Mouse (Mus musculus) gonadal fat pad, adult 2 months (tissue): ENCODE results near the gene Invs. TPM values are rescaled to one million over a fixed set of nuclear protein-coding genes. Genes with fewer than 3 reads are reported as not detected.
"Not testable (repeated sequence)": the region's sequence is repeated elsewhere in the genome, so short reads cannot be mapped to it uniquely, and the experiment has no call there.

Source experiments
- DNase-seq: peaks from one replicate; pipeline ENCODE4 v3.0.0-alpha.2; 2012; ENCODE audit warnings: low read depth
- polyA plus RNA-seq: library from polyadenylated mRNA; depleted of rRNA; stranded (reverse); fragments of >200 nt; gene quantifications from 2 replicates; pipeline ENCODE4 v1.2.3, GENCODE M21; 2012

Gene Invs
- polyA plus RNA-seq, 1 experiment: 4.5 TPM

DNA sequence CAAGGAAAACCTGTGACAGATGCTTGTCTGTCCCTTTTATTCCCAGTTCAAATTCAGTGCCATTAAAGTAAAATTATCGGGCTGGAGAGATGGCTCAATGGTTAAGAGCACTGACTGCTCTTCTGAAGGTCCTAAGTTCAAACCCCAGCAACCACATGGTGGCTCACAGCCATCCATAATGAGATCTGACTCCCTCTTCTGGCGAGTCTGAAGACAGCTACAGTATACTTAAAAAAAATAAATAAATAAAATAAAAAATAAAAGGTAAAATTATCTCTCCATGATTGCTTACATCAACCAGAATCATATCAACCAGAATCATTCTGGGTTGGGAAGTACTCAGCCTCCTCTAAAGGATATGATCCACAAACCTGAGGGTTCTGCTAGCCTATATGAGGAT is 48.5 kb downstream of the Invs start:
- DNase-seq: no peak

DNA sequence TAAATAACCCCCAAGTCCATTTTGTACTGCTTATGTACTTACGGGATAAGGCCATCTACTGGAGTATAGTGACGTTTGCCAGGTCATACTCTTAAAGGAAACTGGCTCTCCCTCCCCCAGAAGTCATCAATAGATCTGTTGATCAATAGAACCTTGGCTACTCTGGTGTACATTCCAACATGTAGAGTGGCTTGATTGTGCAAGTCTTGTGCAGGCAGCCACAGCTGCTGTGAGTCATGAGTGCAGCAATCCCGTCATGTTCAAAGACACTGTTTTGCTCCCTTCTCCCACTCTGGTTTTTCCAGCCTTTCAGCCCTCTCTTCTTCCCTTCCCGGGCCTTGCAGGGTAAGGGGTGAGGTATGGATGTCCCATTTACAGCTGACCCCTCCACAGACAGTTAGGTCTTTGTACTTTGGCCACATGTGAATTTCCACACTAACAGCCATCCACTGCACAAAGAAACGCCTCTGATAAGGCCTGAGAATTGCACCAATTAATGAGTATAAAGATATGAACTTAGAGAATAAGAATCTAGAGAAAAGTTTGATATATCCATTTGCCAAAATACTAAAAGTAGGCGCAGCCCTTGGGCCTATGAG is 53.0 kb downstream of the Invs start:
- DNase-seq: peak; percentile 8

DNA sequence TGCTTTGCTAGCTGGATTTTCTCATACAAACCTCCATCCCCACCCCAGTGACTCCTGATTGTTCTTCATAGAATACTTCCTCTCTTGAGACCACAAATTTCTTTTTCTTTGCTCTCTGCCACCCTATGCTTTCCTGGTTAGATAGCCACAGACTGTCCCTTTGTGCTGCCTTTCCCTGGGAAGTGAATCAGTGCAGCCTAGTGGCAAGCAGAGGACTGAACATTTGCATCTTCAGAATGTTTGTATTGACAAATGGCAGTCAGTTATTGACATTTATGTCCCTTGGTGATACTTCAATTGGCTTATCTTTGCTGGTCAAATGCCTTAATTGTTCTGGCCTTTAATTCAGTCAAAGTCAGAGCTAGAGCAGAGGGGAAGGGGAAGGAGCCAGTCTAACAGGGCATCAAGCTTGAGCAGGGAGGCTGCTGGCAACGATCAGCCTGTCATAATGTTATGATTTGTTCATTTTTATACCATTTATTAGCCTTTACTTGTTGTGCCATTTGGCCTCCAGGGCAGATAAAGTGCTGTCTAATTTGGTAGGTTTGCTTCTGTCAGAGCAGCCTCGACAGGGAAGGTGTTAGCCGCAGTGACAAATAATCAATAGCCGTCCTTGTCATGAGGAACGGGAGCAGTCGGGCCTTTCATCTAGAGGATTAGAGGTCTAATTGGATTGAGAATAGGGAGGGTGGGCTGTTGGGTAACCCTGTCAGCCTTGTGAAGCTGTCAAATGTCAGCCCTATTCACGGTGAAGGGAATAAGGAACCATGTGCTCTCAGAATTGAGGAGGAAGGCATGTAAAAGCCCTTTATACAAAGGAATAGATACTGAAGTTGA is 55.6 kb downstream of the Invs start:
- DNase-seq: no peak

GRCm38 (mm10) chr4:48342705-48343104 is 63.1 kb downstream of the Invs start:
- DNase-seq: no peak

GRCm38 (mm10) chr4:48362367-48362766 is 82.8 kb downstream of the Invs start:
- DNase-seq: no peak

DNA sequence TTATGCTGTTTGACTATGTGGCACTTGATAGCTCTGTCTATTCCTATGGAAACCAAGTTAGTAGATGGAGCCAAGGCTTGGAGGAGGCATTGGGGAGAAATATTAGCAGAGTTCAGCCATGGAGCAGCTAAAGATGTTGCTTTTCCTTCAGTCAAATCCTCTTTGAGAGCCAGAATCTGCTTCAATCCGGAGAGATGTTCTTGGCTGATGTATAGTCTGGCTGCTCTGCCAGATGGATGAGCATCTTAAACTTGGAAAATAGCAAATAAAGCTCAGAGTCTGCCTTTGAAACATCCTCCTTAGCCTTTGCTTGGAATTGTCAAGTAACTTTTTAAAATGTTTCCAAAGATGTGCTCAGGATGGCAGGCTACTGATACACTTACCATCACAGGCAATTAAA is 91.5 kb downstream of the Invs start:
- DNase-seq: no peak

DNA sequence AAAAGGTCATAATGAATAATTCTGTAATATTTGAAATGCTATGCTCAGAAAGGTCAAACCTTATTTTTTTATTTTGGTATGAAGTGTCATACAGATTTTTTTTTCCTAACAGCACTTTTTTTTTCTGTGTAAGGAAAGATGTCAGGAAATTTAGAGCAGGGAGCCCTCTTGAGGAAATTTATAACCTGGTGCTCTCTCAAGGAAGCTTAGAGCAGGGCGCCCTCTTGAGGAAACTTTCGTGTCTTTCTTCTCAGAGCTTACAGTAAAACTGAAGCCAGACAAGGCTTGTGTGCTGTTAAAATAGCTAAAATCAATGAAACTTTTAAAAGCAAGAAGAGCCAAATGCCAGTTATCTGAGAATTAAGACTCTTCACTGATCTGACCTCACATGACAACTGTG is 101.4 kb downstream of the Invs start:
- DNase-seq: peak; percentile 20

GRCm38 (mm10) chr4:48382506-48382905 is 102.9 kb downstream of the Invs start:
- DNase-seq: no peak

- DNase-seq: no peak
These were observed 117.4 kb downstream of the Invs start for GRCm38 (mm10) chr4:48396949-48397348.

- no peak for DNase-seq
These were observed 123.6 kb downstream of the Invs start for GRCm38 (mm10) chr4:48403066-48403640.

- DNase-seq: not testable (repeated sequence)
These were observed 126.3 kb downstream of the Invs start for GRCm38 (mm10) chr4:48405724-48406491.

- DNase-seq: no peak
These were observed 127.9 kb downstream of the Invs start for GRCm38 (mm10) chr4:48407350-48408039.

DNA sequence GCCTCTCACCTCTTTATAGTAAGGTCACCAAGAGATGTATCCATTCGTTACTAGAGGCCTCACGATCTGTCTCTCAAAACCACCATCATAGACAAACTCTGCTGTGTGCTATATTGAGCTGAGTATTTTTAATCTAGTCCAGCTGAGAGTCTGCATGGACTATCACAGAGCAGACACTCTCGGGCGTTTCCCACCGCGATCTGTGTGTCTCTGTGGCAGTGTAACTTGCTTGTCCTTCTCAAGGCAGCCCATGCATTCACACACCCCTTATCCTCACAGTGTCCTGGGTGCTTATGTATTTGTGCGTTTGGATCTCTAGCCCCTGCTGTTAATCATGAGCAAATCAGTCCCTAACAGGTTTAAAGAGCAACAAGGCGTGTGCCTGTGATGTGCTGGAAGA is 133.9 kb downstream of the Invs start:
- DNase-seq: no peak

GRCm38 (mm10) chr4:48415838-48416335 is 136.3 kb downstream of the Invs start:
- no peak for DNase-seq

DNA sequence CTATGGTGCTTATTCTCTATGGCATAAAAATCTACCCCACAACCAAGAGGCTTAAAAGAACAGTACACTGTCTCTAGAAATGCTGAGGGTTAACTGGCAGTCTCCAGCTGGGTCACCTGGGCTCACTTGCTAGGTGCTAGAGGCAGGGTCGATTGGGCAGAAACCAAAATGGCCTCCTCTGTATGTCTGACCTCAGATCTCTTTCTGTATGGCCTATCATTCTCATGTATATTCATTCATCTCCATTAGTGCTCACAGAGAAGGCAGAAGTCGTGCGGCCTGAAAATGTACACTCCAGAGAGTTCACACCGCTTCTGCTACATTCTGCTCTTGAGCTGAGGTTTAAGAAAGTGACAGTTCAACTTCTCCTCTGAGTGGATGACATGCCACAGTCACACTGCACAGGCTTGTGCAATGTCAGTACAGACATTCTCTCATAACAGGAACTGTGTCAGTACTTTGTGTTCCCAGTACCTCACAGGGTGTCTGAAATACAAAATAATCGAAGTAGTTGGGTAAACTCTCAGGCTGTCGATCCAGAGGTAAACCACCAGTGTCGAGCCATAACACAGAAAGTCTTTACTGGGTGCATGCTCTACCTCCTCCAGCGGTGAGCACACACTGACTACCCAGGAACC is 139.4 kb downstream of the Invs start:
- DNase-seq: no peak

DNA sequence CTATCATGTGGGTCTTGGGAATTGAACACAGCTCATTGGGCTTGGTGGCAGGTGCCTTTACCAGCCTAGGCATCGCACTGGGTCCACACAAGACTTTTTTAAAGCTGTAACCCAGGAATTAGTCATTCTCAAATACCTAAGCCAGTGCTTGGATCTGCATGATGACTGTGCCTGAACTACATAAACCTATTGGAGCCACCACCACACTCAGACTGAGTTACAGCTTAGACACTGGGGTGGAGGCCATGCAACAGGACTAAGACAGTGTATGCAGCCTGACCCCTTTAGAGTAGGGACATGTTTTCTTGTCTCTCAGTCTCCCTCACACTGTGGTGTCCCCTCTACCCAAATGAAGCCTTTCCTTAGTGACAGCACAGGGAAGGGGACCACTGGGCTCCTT is 143.1 kb downstream of the Invs start:
- DNase-seq: no peak

GRCm38 (mm10) chr4:48423738-48424137 is 144.2 kb downstream of the Invs start:
- no peak for DNase-seq

DNA sequence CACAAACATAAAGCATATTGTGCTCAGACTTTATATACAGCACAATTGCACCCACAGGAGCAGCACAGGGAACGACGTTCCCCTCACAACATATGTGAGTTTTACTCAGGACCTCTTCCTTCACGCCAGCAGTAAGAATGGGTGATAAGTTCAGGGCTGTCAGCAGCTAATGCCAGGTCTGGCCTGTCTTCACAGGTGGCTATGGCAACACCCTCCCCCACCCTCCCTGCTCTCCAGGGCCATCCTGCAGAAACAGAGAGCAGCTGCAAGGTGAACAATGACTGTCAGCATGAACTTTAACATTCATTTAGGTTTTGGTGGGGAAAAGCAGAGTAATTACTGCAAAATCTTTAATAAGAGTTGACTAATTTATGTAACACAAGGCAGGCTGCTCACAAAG is 147.9 kb downstream of the Invs start:
- DNase-seq: no peak

DNA sequence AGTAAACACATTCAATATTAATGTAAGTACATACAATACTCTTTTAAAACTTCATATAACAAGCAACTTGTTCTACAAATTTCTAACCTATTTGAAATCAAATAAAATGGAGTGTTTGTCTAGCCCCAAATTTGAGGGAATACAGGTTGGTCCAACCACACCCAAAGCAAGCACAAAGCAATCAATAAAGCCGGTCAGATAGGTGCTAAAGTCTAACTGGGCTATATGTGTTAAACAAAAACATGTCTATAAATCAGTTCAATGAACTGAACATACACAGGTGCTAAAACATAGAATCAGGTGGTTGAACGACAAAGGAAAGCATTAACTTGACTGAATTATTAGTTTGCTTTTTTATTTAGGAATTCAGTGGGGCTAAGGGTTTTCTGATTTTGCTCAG is 148.5 kb downstream of the Invs start:
- no peak for DNase-seq

- DNase-seq: no peak
These were observed 174.7 kb downstream of the Invs start for GRCm38 (mm10) chr4:48454106-48454773.
